In genomic region chr13:23424494-23425325, GRCm38 (mm10) we compare ENCODE assay signal across 8 mouse cellular contexts. TPM values are rescaled to one million over a fixed set of nuclear protein-coding genes. Genes with fewer than 3 reads are reported as not detected.
DNase-seq lines count a peak whose midpoint lies in the region; ATAC-seq lines count a peak whose summit lies in the region.

No protein-coding gene starts in this region.

- H3K27me3 ChIP-seq in embryonic facial prominence, embryonic 14.5 days (replicated peaks; ENCODE audit: control insufficient read depth, insufficient read depth, low read length), result no peaks in the 10 kb centered on the region
- H3K27me3 ChIP-seq in limb, embryonic 12.5 days, result no peaks in the 10 kb centered on the region
- H3K27me3 ChIP-seq in midbrain, embryonic 13.5 days, result no peaks in the 10 kb centered on the region

- peaks cover 11% of the 10 kb centered on the region for H3K4me1 ChIP-seq in embryonic facial prominence, embryonic 14.5 days (ENCODE audit: control insufficient read depth, insufficient read depth, low read length)
- peaks cover 26% of the 10 kb centered on the region for H3K4me1 ChIP-seq in limb, embryonic 12.5 days (replicated peaks)
- peaks cover 37% of the 10 kb centered on the region for H3K4me1 ChIP-seq in midbrain, embryonic 13.5 days (replicated peaks)

- H3K9me3 ChIP-seq in embryonic facial prominence, embryonic 14.5 days (ENCODE audit: control insufficient read depth, low read length), result no peaks in the 10 kb centered on the region
- H3K9me3 ChIP-seq in limb, embryonic 12.5 days, result no peaks in the 10 kb centered on the region
- no peaks in the 10 kb centered on the region for H3K9me3 ChIP-seq in midbrain, embryonic 13.5 days

- 0 out of 2 replicates have a peak overlapping the region, but pooled peaks have one; percentile 46 for H3K9ac ChIP-seq in embryonic facial prominence, embryonic 14.5 days (ENCODE audit: low read depth, low read length)
- peak overlapping the region; percentile 37; the same call in 1 of the 2 replicates for H3K9ac ChIP-seq in limb, embryonic 12.5 days (replicated peaks)
- H3K9ac ChIP-seq in midbrain, embryonic 13.5 days (replicated peaks), result peak overlapping the region; percentile 51; the same call in 1 of the 2 replicates

- peak; percentile 96 for DNase-seq in A20 (ENCODE audit: low read depth, low spot score)
- peak; percentile 92 to 95 for DNase-seq in adrenal gland, postnatal 36 days
- DNase-seq in embryonic facial prominence, embryonic 14.5 days (ENCODE audit: low spot score), result peak; percentile 96
- DNase-seq in heart, adult 8-10 months (ENCODE audit: low spot score), result peak; percentile 86
- peak; percentile 88 to 90 for DNase-seq in kidney, adult 8-10 months
- peak; percentile 79 to 88 for DNase-seq in spleen, adult 18-20 months

- H3K36me3 ChIP-seq in embryonic facial prominence, embryonic 14.5 days (ENCODE audit: control insufficient read depth, insufficient read depth, low read length), result peaks cover 25% of the 10 kb centered on the region
- peaks cover 28% of the 10 kb centered on the region for H3K36me3 ChIP-seq in limb, embryonic 12.5 days
- H3K36me3 ChIP-seq in midbrain, embryonic 13.5 days, result peaks cover 25% of the 10 kb centered on the region

- H3K4me3 ChIP-seq in embryonic facial prominence, embryonic 14.5 days (ENCODE audit: low read depth, low read length), result peak overlapping the region; percentile 98
- peak overlapping the region; percentile 36 for H3K4me3 ChIP-seq in limb, embryonic 12.5 days (replicated peaks)
- H3K4me3 ChIP-seq in midbrain, embryonic 13.5 days (replicated peaks), result peak overlapping the region; percentile 71

- 2% methylated on average over 25 of the region's 25 CpGs for WGBS in embryonic facial prominence, embryonic 14.5 days
- WGBS in limb, embryonic 12.5 days, result 2% methylated on average over 25 of the region's 25 CpGs
- 1% methylated on average over 25 of the region's 25 CpGs for WGBS in midbrain, embryonic 13.5 days

- H3K4me2 ChIP-seq in embryonic facial prominence, embryonic 14.5 days (ENCODE audit: low read depth, low read length), result peak overlapping the region; percentile 85
- peak overlapping the region; percentile 85 for H3K4me2 ChIP-seq in limb, embryonic 12.5 days
- peak overlapping the region; percentile 91 for H3K4me2 ChIP-seq in midbrain, embryonic 13.5 days (replicated peaks)

- H3K27ac ChIP-seq in embryonic facial prominence, embryonic 14.5 days (replicated peaks; ENCODE audit: low read depth, low read length), result no peak overlapping the region; the same call in 1 of the 2 replicates
- peak overlapping the region; percentile 53; the same call in 1 of the 2 replicates for H3K27ac ChIP-seq in limb, embryonic 12.5 days
- no peak overlapping the region for H3K27ac ChIP-seq in midbrain, embryonic 13.5 days

- ATAC-seq in embryonic facial prominence, embryonic 14.5 days (ENCODE audit: low read depth), result peak; percentile 85
- peak; percentile 72 for ATAC-seq in limb, embryonic 12.5 days (ENCODE audit: insufficient number of reproducible peaks, insufficient read depth, low FRiP score, low TSS enrichment, low read depth)
- peak; percentile 76 for ATAC-seq in midbrain, embryonic 13.5 days

RNA-seq across cellular contexts. Expression of gene Abt1, which starts 1.0 kb away (rescaled TPM):
- 1 to 10 TPM; 6.9 to 8.3 TPM for total RNA-seq in adrenal gland, postnatal 36 days (2021)
- polyA plus RNA-seq in embryonic facial prominence, embryonic 14.5 days (2014; fragmentation: Nextera tagmentation; extraction: Ambion mirVana), result 10.3 and 11.6 TPM in 2 replicates
- total RNA-seq in heart, adult 8-10 months (2022), result 1 to 10 TPM; 4.1 to 4.8 (median 4.7) TPM
- 14.4 and 15.2 TPM in 2 replicates for polyA plus RNA-seq in limb, embryonic 12.5 days (2016; fragmentation: Nextera tagmentation; extraction: Ambion mirVana)
- polyA plus RNA-seq in midbrain, embryonic 13.5 days (2015; fragmentation: Nextera tagmentation; extraction: Ambion mirVana), result 10.8 TPM in 2 replicates

RNA-seq across cellular contexts. Expression of gene Btn1a1, which starts 41.0 kb away (rescaled TPM):
- not detected for total RNA-seq in adrenal gland, postnatal 36 days (2021)
- polyA plus RNA-seq in embryonic facial prominence, embryonic 14.5 days (2014; fragmentation: Nextera tagmentation; extraction: Ambion mirVana), result 0.18 TPM in 1 of 2 replicates, not detected in the other
- total RNA-seq in heart, adult 8-10 months (2022), result not detected
- 0.10 and 0.12 TPM in 2 replicates for polyA plus RNA-seq in limb, embryonic 12.5 days (2016; fragmentation: Nextera tagmentation; extraction: Ambion mirVana)
- 0.04 and 0.13 TPM in 2 replicates for polyA plus RNA-seq in midbrain, embryonic 13.5 days (2015; fragmentation: Nextera tagmentation; extraction: Ambion mirVana)

RNA-seq across cellular contexts. Expression of gene Zfp322a, which starts 55.7 kb away (rescaled TPM):
- total RNA-seq in adrenal gland, postnatal 36 days (2021), result 10 to 100 TPM; 19.4 to 21.2 TPM
- polyA plus RNA-seq in embryonic facial prominence, embryonic 14.5 days (2014; fragmentation: Nextera tagmentation; extraction: Ambion mirVana), result 40.2 and 44.9 TPM in 2 replicates
- total RNA-seq in heart, adult 8-10 months (2022), result 10 to 100 TPM; 12.3 to 15.4 (median 14.7) TPM
- 70.7 and 75.5 TPM in 2 replicates for polyA plus RNA-seq in limb, embryonic 12.5 days (2016; fragmentation: Nextera tagmentation; extraction: Ambion mirVana)
- 56.3 and 58.9 TPM in 2 replicates for polyA plus RNA-seq in midbrain, embryonic 13.5 days (2015; fragmentation: Nextera tagmentation; extraction: Ambion mirVana)

Comparison
In these comparisons a context has a peak if more than half of its experiments do, and no peak if none do; other contexts are left out.
1. H3K4me3 ChIP-seq: peak in every context shown above with its lines; median percentile 98 in embryonic facial prominence, embryonic 14.5 days; 71 in midbrain, embryonic 13.5 days; 36 in limb, embryonic 12.5 days.